Mouse (Mus musculus) midbrain, embryonic 10.5 days (tissue): ENCODE data around the gene Rgl1. TPM values are rescaled to one million over a fixed set of nuclear protein-coding genes. Genes with fewer than 3 reads are reported as not detected.
A peak's percentile ranks its signal among the peaks of the same experiment; 100 is the strongest.

Source experiments
- DNase-seq: peaks from one replicate; pipeline ENCODE4 v3.0.0-alpha.2; 2017; ENCODE audit warnings: low spot score
- H3K27ac ChIP-seq: fragments of 300-500 bp; sonication (generic); replicated peaks from 2 replicates; pipeline ENCODE4 v1.5.1; 2016; ENCODE audit warnings: mild to moderate bottlenecking
- H3K27me3 ChIP-seq: fragments of 300-500 bp; sonication (generic); 2 replicates; pipeline ENCODE4 v1.6.1; 2016; ENCODE audit warnings: low read depth, mild to moderate bottlenecking; ENCODE audit not compliant: poor library complexity, severe bottlenecking
- H3K36me3 ChIP-seq: fragments of 300-500 bp; sonication (generic); 2 replicates; pipeline ENCODE4 v1.6.1; 2016; ENCODE audit warnings: mild to moderate bottlenecking, moderate library complexity
- H3K4me1 ChIP-seq: fragments of 300-500 bp; sonication (generic); 2 replicates; pipeline ENCODE4 v1.6.1; 2016
- H3K4me3 ChIP-seq: fragments of 300-500 bp; sonication (generic); 2 replicates; pipeline ENCODE4 v1.5.1; 2016; ENCODE audit warnings: mild to moderate bottlenecking, moderate library complexity
- H3K9me3 ChIP-seq: fragments of 300-500 bp; sonication (generic); replicated peaks from 2 replicates; pipeline ENCODE4 v1.6.1; 2016; ENCODE audit warnings: mild to moderate bottlenecking
- WGBS: fragments of 180-500 bp; shearing (Covaris S2); methylation state at CpG from one replicate; pipeline ENCODE4 v1.1.7; 2016; 5-methylcytosine and 5-hydroxymethylcytosine counted together
- polyA plus RNA-seq: library from polyadenylated mRNA; unstranded; fragments of >200 nt; fragmentation: Nextera tagmentation; extraction: Ambion mirVana; gene quantifications from 2 replicates; pipeline ENCODE4 v1.2.1, GENCODE M21; 2016

Gene Rgl1
- polyA plus RNA-seq, 1 experiment from 2014 or later, result 23.2 TPM

- H3K4me1 ChIP-seq, result peaks cover 24% of the 10 kb centered on the region
- 0 out of 2 replicates have a peak, but pooled peaks cover under 1% of the 10 kb centered on the region for H3K9me3 ChIP-seq
- H3K36me3 ChIP-seq, result peaks cover 35% of the 10 kb centered on the region
- H3K27me3 ChIP-seq, result no peaks in the 10 kb centered on the region
- no peak overlapping the region for H3K4me3 ChIP-seq
- no peak overlapping the region for H3K27ac ChIP-seq
- DNase-seq, result no peak
- WGBS, result 88% methylated on average over 16 of the region's 16 CpGs
Measured at GRCm38 (mm10) chr1:152613158-152613857, 152.8 kb downstream of the Rgl1 start.

GRCm38 (mm10) chr1:152612535-152613157 is 153.5 kb downstream of the Rgl1 start:
- DNase-seq, result no peak
- H3K4me1 ChIP-seq, result peaks cover 27% of the 10 kb centered on the region
- no peaks in the 10 kb centered on the region for H3K9me3 ChIP-seq
- H3K27ac ChIP-seq, result no peak overlapping the region
- H3K27me3 ChIP-seq, result no peaks in the 10 kb centered on the region
- no peak overlapping the region for H3K4me3 ChIP-seq
- WGBS, result 81% methylated on average over 12 of the region's 12 CpGs
- peaks cover 30% of the 10 kb centered on the region; the same call in 1 of the 2 replicates for H3K36me3 ChIP-seq

- H3K9me3 ChIP-seq, result no peaks in the 10 kb centered on the region
- H3K4me3 ChIP-seq, result no peak overlapping the region
- DNase-seq, result no peak
- peaks cover 23% of the 10 kb centered on the region for H3K4me1 ChIP-seq
- no peaks in the 10 kb centered on the region for H3K27me3 ChIP-seq
- H3K27ac ChIP-seq, result no peak overlapping the region
- H3K36me3 ChIP-seq, result peaks cover 27% of the 10 kb centered on the region; the same call in 1 of the 2 replicates
- 83% methylated on average over 10 of the region's 10 CpGs for WGBS
Measured at GRCm38 (mm10) chr1:152609547-152609946, 156.6 kb downstream of the Rgl1 start.

GRCm38 (mm10) chr1:152609006-152609405 is 157.1 kb downstream of the Rgl1 start:
- Histone ChIP-seq H3K27me3 (no peaks in the 10 kb centered on the region), H3K9me3 (no peaks in the 10 kb centered on the region), H3K27ac (no peak overlapping the region), H3K4me3 (no peak overlapping the region), H3K4me1 (peaks cover 19% of the 10 kb centered on the region), H3K36me3 (peaks cover 29% of the 10 kb centered on the region; the same call in 1 of the 2 replicates)
- no peak for DNase-seq
- WGBS, result 92% methylated on average over 7 of the region's 7 CpGs

- Histone ChIP-seq H3K4me3 (no peak overlapping the region), H3K9me3 (no peaks in the 10 kb centered on the region), H3K27ac (0 out of 2 replicates have a peak overlapping the region, but pooled peaks have one; percentile 13), H3K36me3 (peaks cover 28% of the 10 kb centered on the region; the same call in 1 of the 2 replicates), H3K27me3 (no peaks in the 10 kb centered on the region), H3K4me1 (peaks cover 23% of the 10 kb centered on the region)
- WGBS, result 75% methylated on average over 14 of the region's 14 CpGs
- no peak for DNase-seq
Measured at GRCm38 (mm10) chr1:152607765-152608164, 158.4 kb downstream of the Rgl1 start.

GRCm38 (mm10) chr1:152606727-152607126 is 159.4 kb downstream of the Rgl1 start:
- H3K27me3 ChIP-seq, result no peaks in the 10 kb centered on the region
- H3K4me3 ChIP-seq, result no peak overlapping the region
- H3K9me3 ChIP-seq, result no peaks in the 10 kb centered on the region
- H3K36me3 ChIP-seq, result peaks cover 23% of the 10 kb centered on the region; the same call in 1 of the 2 replicates
- 93% methylated on average over 11 of the region's 11 CpGs for WGBS
- H3K27ac ChIP-seq, result no peak overlapping the region
- DNase-seq, result no peak
- H3K4me1 ChIP-seq, result peaks cover 19% of the 10 kb centered on the region

GRCm38 (mm10) chr1:152605895-152606625 is 160.1 kb downstream of the Rgl1 start:
- WGBS, result 91% methylated on average over 5 of the region's 5 CpGs
- peaks cover 19% of the 10 kb centered on the region for H3K4me1 ChIP-seq
- H3K27me3 ChIP-seq, result no peaks in the 10 kb centered on the region
- H3K4me3 ChIP-seq, result no peak overlapping the region
- no peak overlapping the region for H3K27ac ChIP-seq
- DNase-seq, result no peak
- H3K9me3 ChIP-seq, result no peaks in the 10 kb centered on the region
- peaks cover 23% of the 10 kb centered on the region; the same call in 1 of the 2 replicates for H3K36me3 ChIP-seq

- Histone ChIP-seq H3K4me3 (no peak overlapping the region), H3K4me1 (peaks cover 10% of the 10 kb centered on the region), H3K27me3 (no peaks in the 10 kb centered on the region), H3K36me3 (peaks cover 14% of the 10 kb centered on the region; the same call in 1 of the 2 replicates), H3K9me3 (no peaks in the 10 kb centered on the region), H3K27ac (no peak overlapping the region)
- no peak for DNase-seq
- WGBS, result 85% methylated on average over 6 of the region's 6 CpGs
Measured at GRCm38 (mm10) chr1:152604147-152604546, 162.0 kb downstream of the Rgl1 start.

GRCm38 (mm10) chr1:152603628-152604027 is 162.5 kb downstream of the Rgl1 start:
- Histone ChIP-seq H3K4me3 (no peak overlapping the region), H3K36me3 (peaks cover 14% of the 10 kb centered on the region; the same call in 1 of the 2 replicates), H3K9me3 (no peaks in the 10 kb centered on the region), H3K27me3 (no peaks in the 10 kb centered on the region), H3K27ac (no peak overlapping the region), H3K4me1 (peaks cover 14% of the 10 kb centered on the region)
- 77% methylated on average over 9 of the region's 9 CpGs for WGBS
- no peak for DNase-seq

GRCm38 (mm10) chr1:152600494-152600893 is 165.7 kb downstream of the Rgl1 start:
- H3K4me3 ChIP-seq, result no peak overlapping the region
- no peak for DNase-seq
- H3K4me1 ChIP-seq, result peaks cover 14% of the 10 kb centered on the region; the same call in 1 of the 2 replicates
- 0 out of 2 replicates have a peak, but pooled peaks cover 9% of the 10 kb centered on the region for H3K36me3 ChIP-seq
- no peaks in the 10 kb centered on the region for H3K27me3 ChIP-seq
- no peaks in the 10 kb centered on the region for H3K9me3 ChIP-seq
- H3K27ac ChIP-seq, result no peak overlapping the region
- WGBS, result 90% methylated on average over 2 of the region's 2 CpGs

- no peak overlapping the region for H3K4me3 ChIP-seq
- H3K36me3 ChIP-seq, result 0 out of 2 replicates have a peak, but pooled peaks cover 9% of the 10 kb centered on the region
- H3K4me1 ChIP-seq, result peaks cover 14% of the 10 kb centered on the region; the same call in 1 of the 2 replicates
- no peak overlapping the region for H3K27ac ChIP-seq
- 82% methylated on average over 8 of the region's 8 CpGs for WGBS
- no peaks in the 10 kb centered on the region for H3K9me3 ChIP-seq
- no peak for DNase-seq
- no peaks in the 10 kb centered on the region for H3K27me3 ChIP-seq
Measured at GRCm38 (mm10) chr1:152599347-152599746, 166.8 kb downstream of the Rgl1 start.

GRCm38 (mm10) chr1:152594690-152595089 is 171.5 kb downstream of the Rgl1 start:
- H3K4me3 ChIP-seq, result no peak overlapping the region
- peaks cover 8% of the 10 kb centered on the region for H3K36me3 ChIP-seq
- no peak overlapping the region for H3K27ac ChIP-seq
- WGBS, result 85% methylated on average over 5 of the region's 5 CpGs
- H3K27me3 ChIP-seq, result no peaks in the 10 kb centered on the region
- peaks cover 17% of the 10 kb centered on the region; the same call in 1 of the 2 replicates for H3K4me1 ChIP-seq
- H3K9me3 ChIP-seq, result no peaks in the 10 kb centered on the region
- DNase-seq, result no peak
